Mouse (Mus musculus) MEL (cell line): ENCODE data around the gene Prph2. TPM values are rescaled to one million over a fixed set of nuclear protein-coding genes. Genes with fewer than 3 reads are reported as not detected.

Experiments used
- DNase-seq: peaks from one replicate; pipeline ENCODE4 v3.0.0; 2011; ENCODE audit warnings: low read depth, low spot score
- H3K27ac ChIP-seq: 2 replicates; pipeline ENCODE4 v1.5.1; 2012; ENCODE audit warnings: low read depth, mild to moderate bottlenecking, control low read depth, low read length, moderate library complexity; ENCODE audit not compliant: control insufficient read depth
- H3K27me3 ChIP-seq, 2 experiments: fragments of 150-350 bp in 1 of 2; sonication (generic) in 1 of 2; 2 replicates each; pipeline ENCODE4 v1.6.1; 2012; ENCODE audit warnings: low read length in 2 of 2, mild to moderate bottlenecking in 2 of 2, improper control_type of control experiment in 1 of 2, moderate library complexity in 1 of 2; ENCODE audit not compliant: insufficient read depth in 2 of 2, control insufficient read depth in 1 of 2
- H3K36me3 ChIP-seq, 2 experiments: 2 replicates each; pipeline ENCODE4 v1.6.1; 2012 to 2014; ENCODE audit warnings: low read length in 2 of 2, improper control_type of control experiment in 1 of 2, inconsistent platforms in 1 of 2, mild to moderate bottlenecking in 1 of 2; ENCODE audit not compliant: insufficient read depth in 2 of 2, control insufficient read depth in 1 of 2
- H3K4me1 ChIP-seq, 2 experiments: fragments of 150-350 bp in 1 of 2; sonication (generic) in 1 of 2; 2 replicates each; pipeline ENCODE4 v1.6.1; 2012; ENCODE audit warnings: low read length in 2 of 2, improper control_type of control experiment in 1 of 2, mild to moderate bottlenecking in 1 of 2; ENCODE audit not compliant: insufficient read depth in 2 of 2, control insufficient read depth in 1 of 2
- H3K4me3 ChIP-seq, 2 experiments: fragments of 150-350 bp in 1 of 2; sonication (generic) in 1 of 2; 2 replicates each; pipeline ENCODE4 v1.5.1; 2012; ENCODE audit warnings: low read depth in 2 of 2, low read length in 2 of 2, mild to moderate bottlenecking in 2 of 2, moderate library complexity in 2 of 2, control low read depth in 1 of 2, improper control_type of control experiment in 1 of 2; ENCODE audit not compliant: control insufficient read depth in 1 of 2, insufficient read depth in 1 of 2
- H3K79me2 ChIP-seq: 2 replicates; pipeline ENCODE4 v1.6.1; 2012; ENCODE audit warnings: mild to moderate bottlenecking, low read length, moderate library complexity; ENCODE audit not compliant: control insufficient read depth, poor library complexity, insufficient read depth
- H3K9ac ChIP-seq: 2 replicates; pipeline ENCODE4 v1.6.1; 2012; ENCODE audit warnings: low read depth, mild to moderate bottlenecking, control low read depth, low read length, moderate library complexity; ENCODE audit not compliant: control insufficient read depth, poor library complexity, severe bottlenecking
- H3K9me3 ChIP-seq: fragments of 150-350 bp; sonication (generic); replicated peaks from 2 replicates; pipeline ENCODE4 v1.6.1; 2012; ENCODE audit warnings: mild to moderate bottlenecking, low read length, improper control_type of control experiment, moderate library complexity; ENCODE audit not compliant: insufficient read depth
- BHLHE40 ChIP-seq: IDR thresholded peaks from 2 replicates; pipeline ENCODE4 v1.6.1; 2012; ENCODE audit warnings: low read depth, mild to moderate bottlenecking, inconsistent platforms, low read length, improper control_type of control experiment, borderline replicate concordance
- CHD1 ChIP-seq: IDR thresholded peaks from 2 replicates; pipeline ENCODE4 v1.6.1; 2012; ENCODE audit warnings: low read depth, mild to moderate bottlenecking, inconsistent platforms, low read length, improper control_type of control experiment
- CHD2 ChIP-seq: IDR thresholded peaks from 2 replicates; pipeline ENCODE4 v1.6.1; 2011; ENCODE audit warnings: low read length, improper control_type of control experiment
- CTCF ChIP-seq, 3 experiments: IDR thresholded peaks in 2 of 3; conservative IDR thresholded peaks in 1 of 3; 2 replicates each; pipeline ENCODE4 v1.5.1; 2011 to 2012; ENCODE audit warnings: low read length in 3 of 3, low read depth in 2 of 3, mild to moderate bottlenecking in 2 of 3, improper control_type of control experiment in 1 of 3, inconsistent platforms in 1 of 3, mixed read lengths in 1 of 3, moderate library complexity in 1 of 3; ENCODE audit not compliant: control insufficient read depth in 1 of 3, insufficient read depth in 1 of 3, poor library complexity in 1 of 3, severe bottlenecking in 1 of 3
- E2F4 ChIP-seq: IDR thresholded peaks from 2 replicates; pipeline ENCODE4 v1.6.1; 2011; ENCODE audit warnings: low read depth, low read length, improper control_type of control experiment, borderline replicate concordance
- ELF1 ChIP-seq: IDR thresholded peaks from 2 replicates; pipeline ENCODE4 v1.6.1; 2014; ENCODE audit warnings: low read depth, mild to moderate bottlenecking, inconsistent platforms, low read length, improper control_type of control experiment, moderate library complexity
- EP300 ChIP-seq, 2 experiments: IDR thresholded peaks; 2 replicates each; pipeline ENCODE4 v1.6.1; 2011; ENCODE audit warnings: improper control_type of control experiment in 2 of 2, low read length in 2 of 2, low read depth in 1 of 2, mild to moderate bottlenecking in 1 of 2
- ETS1 ChIP-seq: IDR thresholded peaks from 2 replicates; pipeline ENCODE4 v1.6.1; 2012; ENCODE audit warnings: low read depth, mild to moderate bottlenecking, inconsistent platforms, low read length, improper control_type of control experiment, moderate library complexity
- GABPA ChIP-seq: IDR thresholded peaks from 2 replicates; pipeline ENCODE4 v1.6.1; 2012; ENCODE audit warnings: low read depth, mild to moderate bottlenecking, inconsistent platforms, low read length, improper control_type of control experiment, moderate library complexity
- GATA1 ChIP-seq: IDR thresholded peaks from 2 replicates; pipeline ENCODE4 v1.6.1; 2011; ENCODE audit warnings: low read depth, low read length, improper control_type of control experiment
- HCFC1 ChIP-seq: IDR thresholded peaks from 2 replicates; pipeline ENCODE4 v1.6.1; 2012; ENCODE audit warnings: low read depth, mild to moderate bottlenecking, inconsistent platforms, low read length, improper control_type of control experiment, moderate library complexity
- JUND ChIP-seq: IDR thresholded peaks from 2 replicates; pipeline ENCODE4 v1.6.1; 2011; ENCODE audit warnings: low read depth, mild to moderate bottlenecking, improper control_type of control experiment, low read length
- KAT2A ChIP-seq: conservative IDR thresholded peaks from 2 replicates; pipeline ENCODE4 v1.6.1; 2012; ENCODE audit warnings: low read depth, low read length, improper control_type of control experiment, inconsistent platforms
- MAFK ChIP-seq: IDR thresholded peaks from 2 replicates; pipeline ENCODE4 v1.6.1; 2011; ENCODE audit warnings: low read depth, mild to moderate bottlenecking, low read length, improper control_type of control experiment, borderline replicate concordance
- MAX ChIP-seq: IDR thresholded peaks from 2 replicates; pipeline ENCODE4 v1.6.1; 2011; ENCODE audit warnings: low read length, improper control_type of control experiment
- MAZ ChIP-seq: IDR thresholded peaks from 2 replicates; pipeline ENCODE4 v1.6.1; 2012; ENCODE audit warnings: low read depth, mild to moderate bottlenecking, inconsistent platforms, low read length, improper control_type of control experiment
- MYB ChIP-seq: IDR thresholded peaks from 2 replicates; pipeline ENCODE4 v1.6.1; 2011; ENCODE audit warnings: mild to moderate bottlenecking, low read depth, low read length, improper control_type of control experiment
- NRF1 ChIP-seq: IDR thresholded peaks from 2 replicates; pipeline ENCODE4 v1.6.1; 2014; ENCODE audit warnings: low read depth, mild to moderate bottlenecking, inconsistent platforms, low read length, improper control_type of control experiment, moderate library complexity; ENCODE audit not compliant: poor library complexity, insufficient read depth, severe bottlenecking
- POLR2AphosphoS5 ChIP-seq: IDR thresholded peaks from 2 replicates; pipeline ENCODE4 v1.6.1; 2012; ENCODE audit warnings: low read depth, borderline replicate concordance, mild to moderate bottlenecking, inconsistent platforms, low read length, moderate library complexity, mixed read lengths
- RAD21 ChIP-seq: IDR thresholded peaks from 2 replicates; pipeline ENCODE4 v1.6.1; 2011; ENCODE audit warnings: mild to moderate bottlenecking, low read depth, low read length, improper control_type of control experiment
- RCOR1 ChIP-seq: IDR thresholded peaks from 2 replicates; pipeline ENCODE4 v1.6.1; 2012; ENCODE audit warnings: low read depth, mild to moderate bottlenecking, inconsistent platforms, low read length, improper control_type of control experiment
- SIN3A ChIP-seq: IDR thresholded peaks from 2 replicates; pipeline ENCODE4 v1.6.1; 2012; ENCODE audit warnings: low read length, improper control_type of control experiment, inconsistent platforms
- TBP ChIP-seq: IDR thresholded peaks from 2 replicates; pipeline ENCODE4 v1.8.0; 2011; ENCODE audit warnings: low read depth, low read length, improper control_type of control experiment
- TCF12 ChIP-seq: IDR thresholded peaks from 2 replicates; pipeline ENCODE4 v1.6.1; 2014; ENCODE audit warnings: low read depth, mild to moderate bottlenecking, inconsistent platforms, low read length, improper control_type of control experiment, moderate library complexity
- UBTF ChIP-seq: IDR thresholded peaks from 2 replicates; pipeline ENCODE4 v1.6.1; 2012; ENCODE audit warnings: low read depth, mild to moderate bottlenecking, inconsistent platforms, low read length, improper control_type of control experiment, moderate library complexity, borderline replicate concordance; ENCODE audit not compliant: insufficient read depth
- USF1 ChIP-seq: IDR thresholded peaks from 2 replicates; pipeline ENCODE4 v1.6.1; 2014; ENCODE audit warnings: low read depth, mild to moderate bottlenecking, inconsistent platforms, low read length, improper control_type of control experiment, moderate library complexity
- ZKSCAN1 ChIP-seq: IDR thresholded peaks from 2 replicates; pipeline ENCODE4 v1.6.1; 2012; ENCODE audit warnings: low read depth, mild to moderate bottlenecking, inconsistent platforms, low read length, improper control_type of control experiment, moderate library complexity
- ZMIZ1 ChIP-seq: IDR thresholded peaks from 2 replicates; pipeline ENCODE4 v1.6.1; 2012; ENCODE audit warnings: low read depth, mild to moderate bottlenecking, inconsistent platforms, low read length, improper control_type of control experiment, moderate library complexity
- ZNF384 ChIP-seq: IDR thresholded peaks from 2 replicates; pipeline ENCODE4 v1.6.1; 2012; ENCODE audit warnings: low read depth, mild to moderate bottlenecking, inconsistent platforms, low read length, improper control_type of control experiment
- polyA plus RNA-seq, 2 experiments: library from polyadenylated mRNA; stranded (reverse) in 1 of 2; unstranded in 1 of 2; fragments of >175 nt in 1 of 2; fragments of >200 nt in 1 of 2; gene quantifications; 2 replicates each; pipeline versions ENCODE4 v1.2.1 to v1.2.4; 2012; ENCODE audit warnings: low replicate concordance in 2 of 2, low read depth in 1 of 2; ENCODE audit not compliant: insufficient read length in 2 of 2, insufficient read depth in 1 of 2, missing spikeins in 1 of 2
- total RNA-seq: library from RNA; depleted of rRNA; stranded (reverse); fragments of 300-350 nt; gene quantifications from 2 replicates; pipeline ENCODE4 v1.2.3, GENCODE M21; 2012

Gene Prph2
- total and polyA plus RNA-seq, 3 experiments = not detected

GRCm38 (mm10) chr17:46884766-46885165 is 25.5 kb upstream of the Prph2 start:
- no peaks in the 10 kb centered on the region for H3K27me3 ChIP-seq
- H3K27ac ChIP-seq = peak overlapping the region; percentile 91
- peak; percentile 81 for DNase-seq
- peaks cover 3% of the 10 kb centered on the region; the same call in 1 of the 2 replicates for H3K79me2 ChIP-seq
- no peak overlapping the region for H3K4me3 ChIP-seq
- H3K4me1 ChIP-seq = peaks cover 11 to 54% of the 10 kb centered on the region in 2 experiments
- peak; percentile 6; the same call in 1 of the 2 replicates for TF ChIP-seq HCFC1
- no peak for TF ChIP-seq GABPA
- TF ChIP-seq MAFK = peak; percentile 81
- 0 out of 2 replicates have a peak, but pooled peaks have one; percentile 29 for TF ChIP-seq ELF1
- no peak for TF ChIP-seq POLR2AphosphoS5
- TF ChIP-seq EP300 (IDR thresholded peaks at IDR 0.05; ENCODE audit: low read depth in 1 of 2, low read length in 2 of 2) = no peak
- 0 out of 2 replicates have a peak, but pooled peaks have one; percentile 14 for TF ChIP-seq ETS1
- 0 out of 2 replicates have a peak, but pooled peaks have one; percentile 39 for TF ChIP-seq KAT2A
- no peak for TF ChIP-seq SIN3A
- peak; percentile 99 for TF ChIP-seq TBP
- H3K9me3 ChIP-seq = no peaks in the 10 kb centered on the region
- no peak overlapping the region for H3K9ac ChIP-seq
- H3K36me3 ChIP-seq = peaks cover 0 to 27% of the 10 kb centered on the region in 2 experiments; a peak in 2 of 4 replicates

GRCm38 (mm10) chr17:46885218-46885909 is 24.9 kb upstream of the Prph2 start:
- H3K27me3 ChIP-seq = no peaks in the 10 kb centered on the region
- peak overlapping the region; percentile 54 for H3K9ac ChIP-seq
- peaks cover 11 to 49% of the 10 kb centered on the region in 2 experiments for H3K4me1 ChIP-seq
- peaks cover 0 to 25% of the 10 kb centered on the region in 2 experiments; a peak in 2 of 4 replicates for H3K36me3 ChIP-seq
- peak; percentile 79 for DNase-seq
- H3K9me3 ChIP-seq = no peaks in the 10 kb centered on the region
- H3K79me2 ChIP-seq = peaks cover 3% of the 10 kb centered on the region; the same call in 1 of the 2 replicates
- H3K27ac ChIP-seq = peak overlapping the region; percentile 91
- H3K4me3 ChIP-seq = peak overlapping the region; percentile 32 to 43
- TF ChIP-seq E2F4 (no peak), GATA1 (peak; percentile 85), MAX (0 out of 2 replicates have a peak, but pooled peaks have one; percentile 12), BHLHE40 (no peak), CHD1 (peak; percentile 82; the same call in 1 of the 2 replicates), EP300 (IDR thresholded peaks at IDR 0.05; ENCODE audit: low read depth in 1 of 2, low read length in 2 of 2) (peak; percentile 37 to 52; a peak in 3 of 4 replicates), HCFC1 (0 out of 2 replicates have a peak, but pooled peaks have one; percentile 7), ZKSCAN1 (no peak), MAZ (no peak), MAFK (no peak), NRF1 (no peak), ZNF384 (no peak; the same call in 1 of the 2 replicates), RAD21 (no peak), CTCF (IDR thresholded peaks at IDR 0.05 in 2 of 3, conservative IDR thresholded peaks at IDR 0.05 in 1 of 3; ENCODE audit: control insufficient read depth in 1 of 3, insufficient read depth in 1 of 3, low read depth in 2 of 3, low read length in 3 of 3, poor library complexity in 1 of 3, severe bottlenecking in 1 of 3) (no peak), USF1 (no peak), UBTF (no peak), RCOR1 (peak; percentile 87), CHD2 (no peak), SIN3A (no peak; the same call in none of the 2 replicates), ELF1 (no peak), JUND (no peak), TCF12 (peak; percentile 70), ZMIZ1 (no peak), MYB (no peak), POLR2AphosphoS5 (no peak)
